Mouse (Mus musculus): Measurements from ENCODE around the gene Nutf2-ps1. TPM values are rescaled to one million over a fixed set of nuclear protein-coding genes. Genes with fewer than 3 reads are reported as not detected.

The Nutf2-ps1 gene
- polyA plus RNA-seq, 1 experiment from 2014 or later, result 283 TPM

- WGBS, result 9% methylated on average over 8 of the region's 8 CpGs
Measured at GRCm38 (mm10) chr19:53578597-53579252, 10.1 kb downstream of the Nutf2-ps1 start.

GRCm38 (mm10) chr19:53577025-53577800 is 11.7 kb downstream of the Nutf2-ps1 start:
- no peaks in the 10 kb centered on the region for H3K9me3 ChIP-seq
- no peak overlapping the region for H3K4me3 ChIP-seq
- no peak for ATAC-seq (ENCODE audit: extremely low read depth, insufficient number of reproducible peaks, low FRiP score, low TSS enrichment)
- H3K27me3 ChIP-seq (replicated peaks), result no peaks in the 10 kb centered on the region
- WGBS, result 44% methylated on average over 11 of the region's 11 CpGs
- no peaks in the 10 kb centered on the region for H3K36me3 ChIP-seq
- H3K4me1 ChIP-seq, result peaks cover 48% of the 10 kb centered on the region
- H3K27ac ChIP-seq (replicated peaks), result peak overlapping the region; percentile 4; the same call in 1 of the 2 replicates
- H3K9ac ChIP-seq, result no peak overlapping the region
- H3K4me2 ChIP-seq, result peak overlapping the region; percentile 17; the same call in 1 of the 2 replicates

More at GRCm38 (mm10) chr19:53578597-53579252, 10.1 kb downstream of the Nutf2-ps1 start:
- Histone ChIP-seq H3K36me3 (no peaks in the 10 kb centered on the region), H3K4me3 (no peak overlapping the region), H3K4me1 (peaks cover 38% of the 10 kb centered on the region), H3K27me3 (replicated peaks) (no peaks in the 10 kb centered on the region), H3K27ac (replicated peaks) (no peak overlapping the region), H3K9me3 (peaks cover under 1% of the 10 kb centered on the region; the same call in 1 of the 2 replicates), H3K4me2 (no peak overlapping the region), H3K9ac (no peak overlapping the region)
- ATAC-seq (ENCODE audit: extremely low read depth, insufficient number of reproducible peaks, low FRiP score, low TSS enrichment), result no peak

- Histone ChIP-seq H3K4me1 (peaks cover 60% of the 10 kb centered on the region), H3K27ac (replicated peaks) (peak overlapping the region; percentile 39; the same call in 1 of the 2 replicates), H3K9me3 (no peaks in the 10 kb centered on the region), H3K36me3 (no peaks in the 10 kb centered on the region), H3K9ac (peak overlapping the region; percentile 28; the same call in 1 of the 2 replicates), H3K4me3 (peak overlapping the region; percentile 11; the same call in 1 of the 2 replicates), H3K4me2 (peak overlapping the region; percentile 46; the same call in 1 of the 2 replicates), H3K27me3 (replicated peaks) (no peaks in the 10 kb centered on the region)
- ATAC-seq (ENCODE audit: extremely low read depth, insufficient number of reproducible peaks, low FRiP score, low TSS enrichment), result no peak
- WGBS, result 34% methylated on average over 7 of the region's 7 CpGs
Measured at GRCm38 (mm10) chr19:53576061-53576460, 12.8 kb downstream of the Nutf2-ps1 start.

DNA sequence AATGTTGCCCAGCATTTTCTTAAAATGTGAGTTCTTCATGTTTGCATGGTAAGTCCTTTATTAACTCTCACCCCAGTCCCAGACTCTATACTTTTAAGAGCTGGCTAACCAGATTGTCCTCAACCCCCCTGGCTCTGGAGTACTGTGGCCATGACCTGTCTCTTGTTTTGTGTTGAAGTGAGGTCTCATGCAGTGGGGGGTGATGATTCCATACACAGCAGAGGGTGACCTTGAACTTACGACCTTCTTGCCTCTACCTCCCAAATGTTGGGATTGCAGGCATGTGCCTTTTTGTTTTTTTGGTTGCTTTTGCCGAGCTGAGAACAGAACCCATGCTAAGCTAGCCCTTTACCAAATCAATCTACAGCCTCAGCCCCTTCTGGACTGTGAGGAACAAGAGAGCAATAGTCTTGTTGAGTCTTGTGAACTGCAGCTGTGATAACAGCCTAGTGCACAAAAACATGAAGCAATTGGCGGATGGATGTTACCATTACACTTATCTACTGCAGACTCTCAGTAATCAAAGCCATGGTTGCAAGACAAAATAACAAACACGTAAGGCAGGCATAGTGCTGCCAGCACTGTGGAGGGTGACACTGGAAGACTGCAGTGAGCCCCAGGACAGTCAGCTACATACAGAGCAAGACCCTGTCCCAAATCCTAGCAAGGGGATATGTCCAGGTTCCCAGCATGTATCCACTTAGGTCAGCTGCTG is 13.4 kb downstream of the Nutf2-ps1 start:
- Histone ChIP-seq H3K9ac (no peak overlapping the region), H3K36me3 (no peaks in the 10 kb centered on the region), H3K4me2 (peak overlapping the region; percentile 46; the same call in 1 of the 2 replicates), H3K4me1 (peaks cover 63% of the 10 kb centered on the region), H3K27me3 (replicated peaks) (no peaks in the 10 kb centered on the region), H3K4me3 (no peak overlapping the region), H3K27ac (replicated peaks) (peak overlapping the region; percentile 39; the same call in 1 of the 2 replicates), H3K9me3 (no peaks in the 10 kb centered on the region)
- 50% methylated on average over 4 of the region's 4 CpGs for WGBS
- ATAC-seq (ENCODE audit: extremely low read depth, insufficient number of reproducible peaks, low FRiP score, low TSS enrichment), result no peak

GRCm38 (mm10) chr19:53574546-53574945 is 14.3 kb downstream of the Nutf2-ps1 start:
- 79% methylated on average over 7 of the region's 7 CpGs for WGBS
- peaks cover 63% of the 10 kb centered on the region for H3K4me1 ChIP-seq
- H3K36me3 ChIP-seq, result no peaks in the 10 kb centered on the region

GRCm38 (mm10) chr19:53574131-53574530 is 14.7 kb downstream of the Nutf2-ps1 start:
- no peak overlapping the region for H3K4me2 ChIP-seq
- H3K9ac ChIP-seq, result no peak overlapping the region
- H3K36me3 ChIP-seq, result no peaks in the 10 kb centered on the region
- WGBS, result 47% methylated on average over 8 of the region's 8 CpGs
- no peaks in the 10 kb centered on the region for H3K9me3 ChIP-seq
- H3K27ac ChIP-seq (replicated peaks), result no peak overlapping the region
- H3K4me3 ChIP-seq, result no peak overlapping the region
- ATAC-seq (ENCODE audit: extremely low read depth, insufficient number of reproducible peaks, low FRiP score, low TSS enrichment), result no peak
- no peaks in the 10 kb centered on the region for H3K27me3 ChIP-seq (replicated peaks)
- H3K4me1 ChIP-seq, result peaks cover 63% of the 10 kb centered on the region

More at GRCm38 (mm10) chr19:53574546-53574945, 14.3 kb downstream of the Nutf2-ps1 start:
- Histone ChIP-seq H3K27ac (replicated peaks) (no peak overlapping the region), H3K9me3 (no peaks in the 10 kb centered on the region), H3K4me2 (no peak overlapping the region), H3K9ac (no peak overlapping the region), H3K27me3 (replicated peaks) (no peaks in the 10 kb centered on the region), H3K4me3 (no peak overlapping the region)
- no peak for ATAC-seq (ENCODE audit: extremely low read depth, insufficient number of reproducible peaks, low FRiP score, low TSS enrichment)

DNA sequence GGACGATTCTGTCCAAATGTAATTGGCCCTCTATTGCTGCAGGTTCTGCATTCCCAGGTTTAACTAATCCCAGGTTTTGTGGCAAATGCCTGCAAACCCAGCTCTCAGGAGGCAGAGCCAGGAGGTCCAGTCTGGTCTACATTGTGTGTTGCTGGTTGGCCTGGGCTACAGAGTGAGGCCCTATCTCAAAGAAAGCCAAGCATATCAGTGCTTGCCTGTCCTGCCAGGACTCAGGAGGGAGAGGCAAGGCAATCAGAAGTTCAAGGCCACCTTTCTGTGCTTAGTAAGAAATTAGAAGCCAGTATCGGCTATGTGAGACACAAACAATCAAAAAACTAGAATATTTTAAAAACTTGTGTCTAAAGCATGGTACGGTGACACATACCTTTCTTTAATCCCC is 15.7 kb downstream of the Nutf2-ps1 start:
- no peak overlapping the region for H3K4me3 ChIP-seq
- no peaks in the 10 kb centered on the region for H3K27me3 ChIP-seq (replicated peaks)
- ATAC-seq (ENCODE audit: extremely low read depth, insufficient number of reproducible peaks, low FRiP score, low TSS enrichment), result no peak
- H3K9me3 ChIP-seq, result no peaks in the 10 kb centered on the region
- peaks cover 68% of the 10 kb centered on the region for H3K4me1 ChIP-seq
- H3K27ac ChIP-seq (replicated peaks), result no peak overlapping the region
- H3K4me2 ChIP-seq, result no peak overlapping the region
- H3K9ac ChIP-seq, result no peak overlapping the region
- H3K36me3 ChIP-seq, result no peaks in the 10 kb centered on the region
- 76% methylated on average over 3 of the region's 3 CpGs for WGBS

- Histone ChIP-seq H3K27ac (replicated peaks) (peak overlapping the region; percentile 39; the same call in 1 of the 2 replicates), H3K4me1 (peaks cover 71% of the 10 kb centered on the region), H3K27me3 (replicated peaks) (no peaks in the 10 kb centered on the region), H3K36me3 (no peaks in the 10 kb centered on the region), H3K9me3 (no peaks in the 10 kb centered on the region), H3K4me3 (no peak overlapping the region), H3K9ac (no peak overlapping the region), H3K4me2 (no peak overlapping the region)
- 72% methylated on average over 12 of the region's 12 CpGs for WGBS
- ATAC-seq (ENCODE audit: extremely low read depth, insufficient number of reproducible peaks, low FRiP score, low TSS enrichment), result no peak
Measured at GRCm38 (mm10) chr19:53572607-53573006, 16.3 kb downstream of the Nutf2-ps1 start.

GRCm38 (mm10) chr19:53571501-53572428 is 17.1 kb downstream of the Nutf2-ps1 start:
- H3K4me3 ChIP-seq, result no peak overlapping the region
- 0 out of 2 replicates have a peak, but pooled peaks cover 4% of the 10 kb centered on the region for H3K9me3 ChIP-seq
- no peaks in the 10 kb centered on the region for H3K36me3 ChIP-seq
- no peaks in the 10 kb centered on the region for H3K27me3 ChIP-seq (replicated peaks)
- H3K4me1 ChIP-seq, result peaks cover 62% of the 10 kb centered on the region
- no peak overlapping the region for H3K4me2 ChIP-seq
- no peak overlapping the region for H3K9ac ChIP-seq
- 66% methylated on average over 18 of the region's 18 CpGs for WGBS
- ATAC-seq (ENCODE audit: extremely low read depth, insufficient number of reproducible peaks, low FRiP score, low TSS enrichment), result no peak
- no peak overlapping the region; the same call in 1 of the 2 replicates for H3K27ac ChIP-seq (replicated peaks)

- ATAC-seq (ENCODE audit: extremely low read depth, insufficient number of reproducible peaks, low FRiP score, low TSS enrichment), result no peak
- Histone ChIP-seq H3K27me3 (replicated peaks) (no peaks in the 10 kb centered on the region), H3K9me3 (0 out of 2 replicates have a peak, but pooled peaks cover 4% of the 10 kb centered on the region), H3K4me2 (no peak overlapping the region), H3K9ac (no peak overlapping the region), H3K36me3 (no peaks in the 10 kb centered on the region), H3K4me1 (peaks cover 57% of the 10 kb centered on the region), H3K4me3 (no peak overlapping the region), H3K27ac (replicated peaks) (no peak overlapping the region)
- WGBS, result 45% methylated on average over 4 of the region's 4 CpGs
Measured at GRCm38 (mm10) chr19:53571056-53571455, 17.8 kb downstream of the Nutf2-ps1 start.

Data from heart, embryonic 13.5 days (tissue).